Mouse (Mus musculus) liver, embryonic 14.5 days (tissue): ENCODE measurements around the gene Wfs1.

Source experiments
- CTCF ChIP-seq: IDR thresholded peaks from 2 replicates; pipeline ENCODE4 v1.5.1; 2016; ENCODE audit warnings: antibody characterized with exemption, low read depth, control low read depth
- EP300 ChIP-seq: IDR thresholded peaks from 2 replicates; pipeline ENCODE4 v1.6.1; 2016; ENCODE audit warnings: antibody characterized with exemption, low read depth

DNA sequence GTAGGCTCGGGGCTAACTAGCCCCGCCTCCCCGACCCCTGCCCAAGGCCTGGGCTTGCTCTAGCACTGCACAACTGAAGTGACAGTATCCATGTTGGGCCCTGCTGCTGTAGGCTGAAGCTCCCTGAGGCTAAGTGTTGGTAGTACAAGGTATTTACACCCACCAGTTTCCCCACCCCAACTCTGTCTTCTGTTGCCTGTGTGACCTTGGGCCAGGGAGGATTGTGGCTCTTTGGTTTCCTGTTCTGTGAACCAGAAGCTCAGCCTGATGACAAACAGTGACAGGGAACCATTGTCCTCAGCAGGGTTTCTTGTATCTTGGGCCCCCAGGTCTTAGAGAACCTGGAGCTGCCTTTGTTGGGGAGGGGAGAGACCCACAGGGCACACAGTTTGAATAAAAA, 47.9 kb upstream of the Wfs1 start:
- no peak for TF ChIP-seq CTCF
- no peak for TF ChIP-seq EP300
